8 mouse cellular contexts compared by ENCODE assay signal in genomic region chr7:34812531-34813111, GRCm38 (mm10). TPM values are rescaled to one million over a fixed set of nuclear protein-coding genes. Genes with fewer than 3 reads are reported as not detected.
DNase-seq lines count a peak whose midpoint lies in the region; ATAC-seq lines count a peak whose summit lies in the region.

TSS of gene Chst8 (minus strand) at chr7:34812711.

- peaks cover 44% of the 10 kb centered on the region for H3K27me3 ChIP-seq in intestine, embryonic 15.5 days (replicated peaks)

- DNase-seq in adrenal gland, postnatal 25 days, result peak; percentile 91
- DNase-seq in embryo, embryonic 11 days, result peak; percentile 88
- peak; percentile 52 to 73 for DNase-seq in gastrocnemius, postnatal 4 days (ENCODE audit: low spot score in 2 of 2)
- peak; percentile 37 to 78 for DNase-seq in left cerebral cortex, adult 9 months (ENCODE audit: low spot score in 2 of 2)
- DNase-seq in lung, postnatal 36 days, result peak; percentile 84
- peak; percentile 68 to 73 for DNase-seq in right cerebral cortex, postnatal 10 days (ENCODE audit: low spot score in 2 of 2)
- no peak for DNase-seq in natural killer cell, adult 2 months (ENCODE audit: low spot score in 2 of 2)

- H3K9me3 ChIP-seq in intestine, embryonic 15.5 days, result no peaks in the 10 kb centered on the region

- peak within 1 kb of the TSS; percentile 52 for H3K4me3 ChIP-seq in intestine, embryonic 15.5 days (replicated peaks)

- peak within 1 kb of the TSS; percentile 95 for H3K4me2 ChIP-seq in intestine, embryonic 15.5 days (replicated peaks)

- peak; percentile 96 for ATAC-seq in intestine, embryonic 15.5 days

- H3K9ac ChIP-seq in intestine, embryonic 15.5 days, result peak within 1 kb of the TSS; percentile 36

- H3K36me3 ChIP-seq in intestine, embryonic 15.5 days, result no peaks in the 10 kb centered on the region

- peaks cover 14% of the 10 kb centered on the region for H3K4me1 ChIP-seq in intestine, embryonic 15.5 days (replicated peaks)

- H3K27ac ChIP-seq in intestine, embryonic 15.5 days, result no peak within 1 kb of the TSS

- 1% methylated on average over 59 of the region's 65 CpGs for WGBS in intestine, embryonic 15.5 days

RNA-seq across cellular contexts. Expression of gene Chst8, which starts in this region (rescaled TPM):
- 4.6 and 6.7 TPM in 2 replicates for total RNA-seq in adrenal gland, postnatal 25 days (2021)
- 1 to 10 TPM in 1 of 2 experiments, under 1 TPM in 1; 0.83 to 1.3 TPM for total RNA-seq in gastrocnemius, postnatal 4 days (2021)
- polyA plus RNA-seq in intestine, embryonic 15.5 days (2015; fragmentation: Nextera tagmentation; extraction: Ambion mirVana), result 3.0 and 3.2 TPM in 2 replicates

Comparison
In these comparisons a context has a peak if more than half of its experiments do, and no peak if none do; other contexts are left out.
1. DNase-seq: peak in adrenal gland, postnatal 25 days (single experiment), embryo, embryonic 11 days (single experiment), gastrocnemius, postnatal 4 days (2 of 2), left cerebral cortex, adult 9 months (2 of 2), lung, postnatal 36 days (single experiment) and right cerebral cortex, postnatal 10 days (2 of 2); none in natural killer cell, adult 2 months (0 of 2).